Mouse (Mus musculus) MEL (cell line): ENCODE results near the gene Pla2r1.

ENCODE experiments used
- CHD2 ChIP-seq: IDR thresholded peaks from 2 replicates; pipeline ENCODE4 v1.6.1; 2011; ENCODE audit warnings: low read length, improper control_type of control experiment
- CTCF ChIP-seq, 3 experiments: IDR thresholded peaks in 2 of 3; conservative IDR thresholded peaks in 1 of 3; 2 replicates each; pipeline ENCODE4 v1.5.1; 2011 to 2012; ENCODE audit warnings: low read length in 3 of 3, low read depth in 2 of 3, mild to moderate bottlenecking in 2 of 3, improper control_type of control experiment in 1 of 3, inconsistent platforms in 1 of 3, mixed read lengths in 1 of 3, moderate library complexity in 1 of 3; ENCODE audit not compliant: control insufficient read depth in 1 of 3, insufficient read depth in 1 of 3, poor library complexity in 1 of 3, severe bottlenecking in 1 of 3
- E2F4 ChIP-seq: IDR thresholded peaks from 2 replicates; pipeline ENCODE4 v1.6.1; 2011; ENCODE audit warnings: low read depth, low read length, improper control_type of control experiment, borderline replicate concordance
- EP300 ChIP-seq, 2 experiments: IDR thresholded peaks; 2 replicates each; pipeline ENCODE4 v1.6.1; 2011; ENCODE audit warnings: improper control_type of control experiment in 2 of 2, low read length in 2 of 2, low read depth in 1 of 2, mild to moderate bottlenecking in 1 of 2
- ETS1 ChIP-seq: IDR thresholded peaks from 2 replicates; pipeline ENCODE4 v1.6.1; 2012; ENCODE audit warnings: low read depth, mild to moderate bottlenecking, inconsistent platforms, low read length, improper control_type of control experiment, moderate library complexity
- JUND ChIP-seq: IDR thresholded peaks from 2 replicates; pipeline ENCODE4 v1.6.1; 2011; ENCODE audit warnings: low read depth, mild to moderate bottlenecking, improper control_type of control experiment, low read length
- NRF1 ChIP-seq: IDR thresholded peaks from 2 replicates; pipeline ENCODE4 v1.6.1; 2014; ENCODE audit warnings: low read depth, mild to moderate bottlenecking, inconsistent platforms, low read length, improper control_type of control experiment, moderate library complexity; ENCODE audit not compliant: poor library complexity, insufficient read depth, severe bottlenecking
- POLR2A ChIP-seq, 2 experiments: IDR thresholded peaks; 2 replicates each; pipeline ENCODE4 v1.6.1; 2011 to 2012; ENCODE audit warnings: low read length in 2 of 2, mild to moderate bottlenecking in 2 of 2, control low read depth in 1 of 2, improper control_type of control experiment in 1 of 2, low read depth in 1 of 2, moderate library complexity in 1 of 2; ENCODE audit not compliant: control insufficient read depth in 1 of 2, insufficient read depth in 1 of 2, poor library complexity in 1 of 2
- POLR2AphosphoS5 ChIP-seq: IDR thresholded peaks from 2 replicates; pipeline ENCODE4 v1.6.1; 2012; ENCODE audit warnings: low read depth, borderline replicate concordance, mild to moderate bottlenecking, inconsistent platforms, low read length, moderate library complexity, mixed read lengths
- TBP ChIP-seq: IDR thresholded peaks from 2 replicates; pipeline ENCODE4 v1.8.0; 2011; ENCODE audit warnings: low read depth, low read length, improper control_type of control experiment
- UBTF ChIP-seq: IDR thresholded peaks from 2 replicates; pipeline ENCODE4 v1.6.1; 2012; ENCODE audit warnings: low read depth, mild to moderate bottlenecking, inconsistent platforms, low read length, improper control_type of control experiment, moderate library complexity, borderline replicate concordance; ENCODE audit not compliant: insufficient read depth
- USF1 ChIP-seq: IDR thresholded peaks from 2 replicates; pipeline ENCODE4 v1.6.1; 2014; ENCODE audit warnings: low read depth, mild to moderate bottlenecking, inconsistent platforms, low read length, improper control_type of control experiment, moderate library complexity

GRCm38 (mm10) chr2:60411181-60411580, 141.9 kb downstream of the Pla2r1 start:
- TF ChIP-seq POLR2A (IDR thresholded peaks at IDR 0.05; ENCODE audit: control insufficient read depth in 1 of 2, insufficient read depth in 1 of 2, low read depth in 1 of 2, low read length in 2 of 2, poor library complexity in 1 of 2) (no peak), NRF1 (no peak), CTCF (IDR thresholded peaks at IDR 0.05 in 2 of 3, conservative IDR thresholded peaks at IDR 0.05 in 1 of 3; ENCODE audit: control insufficient read depth in 1 of 3, insufficient read depth in 1 of 3, low read depth in 2 of 3, low read length in 3 of 3, poor library complexity in 1 of 3, severe bottlenecking in 1 of 3) (no peak), POLR2AphosphoS5 (no peak), JUND (no peak), ETS1 (no peak), TBP (no peak), USF1 (no peak), CHD2 (no peak), EP300 (IDR thresholded peaks at IDR 0.05; ENCODE audit: low read depth in 1 of 2, low read length in 2 of 2) (no peak), E2F4 (no peak), UBTF (no peak)
